Mouse (Mus musculus): Measurements from ENCODE around the gene Babam2. TPM values are rescaled to one million over a fixed set of nuclear protein-coding genes. Genes with fewer than 3 reads are reported as not detected.

Gene Babam2
- 60.7 TPM for polyA plus RNA-seq (2017; shearing (Covaris generic))

GRCm38 (mm10) chr5:31697644-31698296, at the start of gene Babam2:
TSS of gene Babam2 (plus strand) at chr5:31697684.

DNA sequence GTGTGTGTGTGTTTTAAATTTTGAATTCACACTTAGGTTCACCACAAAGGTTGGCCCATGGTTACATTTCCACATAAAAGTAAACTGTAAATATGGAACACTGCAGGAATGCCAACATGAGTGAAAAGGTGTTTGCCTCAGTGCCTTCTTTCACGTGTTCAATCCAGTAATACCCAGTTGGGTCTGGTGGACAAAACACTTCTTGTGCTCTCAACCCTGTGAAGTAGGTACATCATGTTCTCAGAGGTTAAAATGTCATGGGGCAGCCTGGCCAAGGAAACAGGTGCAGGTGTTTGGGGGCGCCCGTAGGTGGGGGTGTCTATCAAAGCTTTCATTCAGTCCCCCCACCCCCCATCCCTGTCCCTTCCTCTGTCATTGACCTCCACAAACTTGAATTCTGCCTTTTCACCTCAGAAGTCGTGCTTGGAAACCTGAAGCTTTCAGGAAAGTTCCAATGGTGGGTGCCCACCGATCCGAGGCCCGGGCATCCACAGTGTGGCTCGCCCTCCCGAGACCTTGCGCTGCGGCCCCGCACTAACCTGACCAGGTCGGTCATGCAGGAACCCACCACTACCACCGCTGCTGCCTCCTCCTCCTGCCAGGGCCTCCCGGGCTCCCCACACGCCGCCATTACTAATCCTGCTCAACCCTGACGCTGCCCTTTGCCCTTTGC, 377 bp upstream of the Babam2 start, which contains the start of gene Rbks:
TSS of gene Rbks (minus strand) at position 657 of the 673 bp plus-strand sequence.

Other genes with a start within 250 kb of the Babam2 start
- gene Zfp512, start 245.3 kb upstream of the Babam2 start, polyA plus RNA-seq (2017; shearing (Covaris generic)): 63.9 TPM
- 0.17 TPM for gene 4930548H24Rik, start 211.9 kb upstream of the Babam2 start, polyA plus RNA-seq (2017; shearing (Covaris generic))
- 47.4 TPM for gene Gpn1, start 202.9 kb upstream of the Babam2 start, polyA plus RNA-seq (2017; shearing (Covaris generic))
- 57.0 TPM for gene Slc4a1ap, start 170.7 kb upstream of the Babam2 start, polyA plus RNA-seq (2017; shearing (Covaris generic))
- 27.7 TPM for gene Supt7l, start 169.9 kb upstream of the Babam2 start, polyA plus RNA-seq (2017; shearing (Covaris generic))
- 221 TPM for gene Mrpl33, start 100.7 kb upstream of the Babam2 start, polyA plus RNA-seq (2017; shearing (Covaris generic))
- gene Rbks, start 57 bp upstream of the Babam2 start, polyA plus RNA-seq (2017; shearing (Covaris generic)): 20.0 TPM

Data from inflammation-experienced regulatory T-cells, adult 16 weeks (primary cell).